Mouse (Mus musculus): ENCODE measurements around the gene Ptgds. TPM values are rescaled to one million over a fixed set of nuclear protein-coding genes. Genes with fewer than 3 reads are reported as not detected.
A peak's percentile ranks its signal among the peaks of the same experiment; 100 is the strongest.

Ptgds gene
- polyA plus RNA-seq, 1 experiment from 2014 or later, result 1.5 TPM

DNA sequence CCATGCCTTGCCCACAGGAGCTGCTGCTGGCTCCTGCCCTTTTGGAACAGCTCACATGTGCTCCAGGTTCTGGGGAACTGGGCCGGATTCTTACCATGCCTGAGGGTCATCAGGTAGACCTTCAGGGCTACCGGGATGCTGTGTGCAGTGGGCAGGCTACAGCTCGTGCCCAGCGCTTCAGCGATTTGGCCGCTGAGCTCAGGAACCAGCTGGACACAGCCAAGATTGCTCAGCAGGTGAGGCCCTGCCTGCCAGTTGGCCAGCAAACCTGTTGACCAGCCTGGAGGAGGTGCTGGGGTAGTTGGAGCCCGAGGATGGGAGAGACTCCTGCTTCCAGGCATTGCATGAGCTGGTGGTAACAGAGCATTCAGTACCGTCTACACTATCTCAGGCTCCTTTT is 35.6 kb downstream of the Ptgds start:
- no peak for ATAC-seq (ENCODE audit: low FRiP score, low TSS enrichment)

DNA sequence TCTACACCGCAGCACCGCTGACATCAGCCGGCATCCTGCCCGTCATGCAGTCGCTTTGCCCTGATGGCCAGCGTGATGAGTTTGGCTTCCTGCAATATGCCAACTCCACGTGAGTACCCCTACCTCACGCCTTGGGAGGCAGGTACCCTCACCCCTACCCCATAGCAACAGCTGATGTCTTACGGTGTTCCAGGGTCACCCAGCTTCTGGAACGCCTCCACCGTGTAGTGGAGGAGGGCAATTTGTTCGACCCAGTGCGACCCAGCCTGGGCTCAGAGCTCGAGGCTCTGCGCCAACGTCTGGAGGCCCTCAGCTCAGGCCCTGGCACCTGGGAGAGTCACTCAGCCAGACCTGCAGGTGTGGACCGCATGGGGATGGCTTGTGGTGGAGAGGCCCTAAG is 36.7 kb downstream of the Ptgds start:
- H3K36me3 ChIP-seq (ENCODE audit: control insufficient read depth, insufficient read depth, low read length), result peaks cover 13% of the 10 kb centered on the region; the same call in 1 of the 2 replicates
- H3K9ac ChIP-seq (ENCODE audit: low read depth, low read length), result no peak overlapping the region
- no peak overlapping the region for H3K4me3 ChIP-seq (ENCODE audit: low read length)
- WGBS, result 89% methylated on average over 17 of the region's 17 CpGs
- no peaks in the 10 kb centered on the region for H3K9me3 ChIP-seq (ENCODE audit: control insufficient read depth, low read length)
- H3K27ac ChIP-seq (ENCODE audit: low read depth, low read length), result no peak overlapping the region
- H3K27me3 ChIP-seq (ENCODE audit: control insufficient read depth, insufficient read depth, low read length), result no peaks in the 10 kb centered on the region
- peaks cover 16% of the 10 kb centered on the region for H3K4me1 ChIP-seq (ENCODE audit: control insufficient read depth, insufficient read depth, low read length)
- ATAC-seq (ENCODE audit: low FRiP score, low TSS enrichment), result no peak
- H3K4me2 ChIP-seq (replicated peaks; ENCODE audit: low read depth, low read length), result no peak overlapping the region

More for the DNA sequence above, 35.6 kb downstream of the Ptgds start:
- no peak overlapping the region for H3K9ac ChIP-seq (ENCODE audit: low read depth, low read length)
- H3K36me3 ChIP-seq (ENCODE audit: control insufficient read depth, insufficient read depth, low read length), result peaks cover 23% of the 10 kb centered on the region
- H3K4me3 ChIP-seq (ENCODE audit: low read length), result no peak overlapping the region
- no peak overlapping the region for H3K27ac ChIP-seq (ENCODE audit: low read depth, low read length)
- no peak overlapping the region for H3K4me2 ChIP-seq (replicated peaks; ENCODE audit: low read depth, low read length)
- H3K4me1 ChIP-seq (ENCODE audit: control insufficient read depth, insufficient read depth, low read length), result peaks cover 16% of the 10 kb centered on the region
- WGBS, result 89% methylated on average over 8 of the region's 8 CpGs
- H3K9me3 ChIP-seq (ENCODE audit: control insufficient read depth, low read length), result no peaks in the 10 kb centered on the region
- no peaks in the 10 kb centered on the region for H3K27me3 ChIP-seq (ENCODE audit: control insufficient read depth, insufficient read depth, low read length)

DNA sequence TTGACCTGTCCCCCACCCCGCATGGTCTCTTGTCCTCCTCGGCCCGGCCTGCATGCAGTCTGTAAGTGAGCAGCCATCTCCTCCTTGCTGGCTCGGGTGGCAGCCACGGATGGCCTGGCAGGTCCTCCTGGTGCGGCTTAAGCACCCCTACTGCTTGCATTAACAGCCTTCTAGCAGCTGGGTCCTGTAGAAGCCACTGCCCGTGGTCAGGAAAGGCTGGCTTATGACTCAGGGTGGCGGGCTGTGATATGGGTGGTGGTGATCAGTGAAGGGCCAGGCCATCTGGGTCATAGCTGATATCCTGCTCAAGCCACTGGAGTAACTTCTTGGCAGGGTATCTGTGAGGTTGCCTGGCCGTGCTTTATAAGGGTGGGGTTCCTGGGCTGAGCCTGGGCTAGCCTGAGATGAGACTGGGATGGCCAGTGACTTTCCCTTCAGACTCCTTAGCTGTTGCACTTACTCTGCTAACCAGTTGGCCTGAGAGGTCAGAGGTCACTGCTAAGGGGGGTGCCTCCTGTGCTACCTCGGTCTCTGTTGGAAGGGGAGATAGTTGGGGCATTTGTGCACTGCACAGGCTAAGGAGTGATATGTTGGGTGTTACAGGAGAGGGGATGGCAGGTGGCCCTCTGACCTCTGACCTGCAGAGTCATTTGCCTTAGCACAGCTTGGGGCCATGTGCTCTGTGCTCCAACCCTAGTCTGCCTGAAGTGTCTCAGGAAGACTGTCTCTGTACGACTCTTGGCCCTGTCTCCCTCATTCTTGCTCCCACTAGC is 37.3 kb downstream of the Ptgds start:
- peaks cover 16% of the 10 kb centered on the region for H3K4me1 ChIP-seq (ENCODE audit: control insufficient read depth, insufficient read depth, low read length)
- H3K4me2 ChIP-seq (replicated peaks; ENCODE audit: low read depth, low read length), result no peak overlapping the region
- H3K4me3 ChIP-seq (ENCODE audit: low read length), result no peak overlapping the region
- no peak overlapping the region for H3K27ac ChIP-seq (ENCODE audit: low read depth, low read length)
- 72% methylated on average over 11 of the region's 11 CpGs for WGBS
- H3K27me3 ChIP-seq (ENCODE audit: control insufficient read depth, insufficient read depth, low read length), result no peaks in the 10 kb centered on the region
- H3K9ac ChIP-seq (ENCODE audit: low read depth, low read length), result no peak overlapping the region
- 0 out of 2 replicates have a peak, but pooled peaks cover 9% of the 10 kb centered on the region for H3K36me3 ChIP-seq (ENCODE audit: control insufficient read depth, insufficient read depth, low read length)
- no peak for ATAC-seq (ENCODE audit: low FRiP score, low TSS enrichment)
- H3K9me3 ChIP-seq (ENCODE audit: control insufficient read depth, low read length), result no peaks in the 10 kb centered on the region

DNA sequence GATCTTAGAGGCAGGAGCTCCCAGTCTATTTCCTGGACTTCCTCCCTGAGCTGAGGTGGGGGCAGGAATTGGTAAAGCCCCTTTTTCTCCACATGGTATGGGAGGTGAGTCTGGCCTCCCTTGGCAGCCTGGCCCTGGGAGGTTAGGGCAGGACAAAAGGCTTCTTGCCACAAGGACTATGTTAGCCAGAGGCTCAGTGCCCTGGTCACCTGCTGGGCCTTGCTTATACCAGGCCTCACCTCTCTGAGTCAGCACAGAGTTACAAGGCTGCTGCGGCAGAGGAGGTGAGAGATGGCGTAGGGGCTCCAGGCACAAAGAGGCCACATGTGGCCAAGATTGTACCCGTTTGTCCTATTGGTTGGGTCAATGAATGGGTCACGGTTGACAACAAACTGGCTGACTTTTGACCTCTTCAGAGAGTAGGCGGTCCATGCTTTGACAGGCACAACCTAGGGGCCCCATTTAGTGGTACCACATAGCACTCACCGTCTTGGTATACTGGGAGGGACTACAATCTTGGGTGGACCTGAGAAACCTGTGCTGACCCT is 38.5 kb downstream of the Ptgds start:
- H3K4me1 ChIP-seq (ENCODE audit: control insufficient read depth, insufficient read depth, low read length), result peaks cover 16% of the 10 kb centered on the region
- no peak for ATAC-seq (ENCODE audit: low FRiP score, low TSS enrichment)
- H3K36me3 ChIP-seq (ENCODE audit: control insufficient read depth, insufficient read depth, low read length), result 0 out of 2 replicates have a peak, but pooled peaks cover 3% of the 10 kb centered on the region
- no peak overlapping the region for H3K27ac ChIP-seq (ENCODE audit: low read depth, low read length)
- no peaks in the 10 kb centered on the region for H3K9me3 ChIP-seq (ENCODE audit: control insufficient read depth, low read length)
- no peaks in the 10 kb centered on the region; the same call in 1 of the 2 replicates for H3K27me3 ChIP-seq (ENCODE audit: control insufficient read depth, insufficient read depth, low read length)
- 0 out of 2 replicates have a peak overlapping the region, but pooled peaks have one; percentile 6 for H3K4me2 ChIP-seq (replicated peaks; ENCODE audit: low read depth, low read length)
- WGBS, result 67% methylated on average over 6 of the region's 6 CpGs
- H3K4me3 ChIP-seq (ENCODE audit: low read length), result no peak overlapping the region
- no peak overlapping the region for H3K9ac ChIP-seq (ENCODE audit: low read depth, low read length)

DNA sequence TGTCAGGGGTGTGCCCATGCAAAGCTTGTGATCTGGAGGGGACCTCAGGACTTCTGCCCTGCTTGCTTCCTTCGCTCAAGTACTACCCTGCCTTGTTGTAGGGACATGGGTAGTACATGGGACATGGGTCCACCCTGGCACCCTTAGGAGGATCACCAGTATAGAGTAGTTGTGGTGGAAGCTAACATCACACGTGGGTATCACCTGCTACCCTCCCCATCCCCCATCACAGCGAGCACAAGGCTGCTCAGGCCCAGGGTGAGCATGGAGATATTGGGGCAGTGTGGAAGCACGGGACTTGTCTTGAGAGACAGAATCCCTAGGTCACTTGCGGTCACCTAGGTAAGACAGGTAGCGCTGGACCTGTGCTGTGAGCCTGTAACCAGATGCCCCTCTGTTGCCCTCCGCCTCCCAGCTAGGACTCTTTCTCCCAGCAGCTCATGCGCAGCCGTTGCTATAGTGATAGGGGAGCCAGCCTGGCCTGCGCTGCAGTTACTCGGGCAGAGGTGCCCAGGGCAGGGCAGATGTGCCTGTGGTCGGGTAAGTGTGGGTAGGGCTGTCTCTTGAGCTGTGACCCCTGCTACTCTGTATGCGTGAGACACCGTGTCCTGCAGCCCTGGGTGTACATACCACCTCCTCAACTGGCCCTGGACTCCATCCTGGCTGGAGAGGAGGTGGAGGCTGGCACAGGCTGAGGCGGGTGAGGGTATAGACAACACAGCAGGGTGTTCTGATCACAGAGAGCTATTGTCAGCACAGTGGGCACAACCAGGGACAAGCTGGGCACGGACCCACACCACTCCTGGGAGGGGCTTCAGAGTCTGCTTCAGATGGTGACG is 39.2 kb downstream of the Ptgds start:
- no peaks in the 10 kb centered on the region for H3K9me3 ChIP-seq (ENCODE audit: control insufficient read depth, low read length)
- 53% methylated on average over 17 of the region's 17 CpGs for WGBS
- H3K4me3 ChIP-seq (ENCODE audit: low read length), result no peak overlapping the region
- H3K27me3 ChIP-seq (ENCODE audit: control insufficient read depth, insufficient read depth, low read length), result no peaks in the 10 kb centered on the region; the same call in 1 of the 2 replicates
- H3K36me3 ChIP-seq (ENCODE audit: control insufficient read depth, insufficient read depth, low read length), result no peaks in the 10 kb centered on the region
- peak; percentile 60 for ATAC-seq (ENCODE audit: low FRiP score, low TSS enrichment)
- H3K27ac ChIP-seq (ENCODE audit: low read depth, low read length), result no peak overlapping the region
- no peak overlapping the region for H3K9ac ChIP-seq (ENCODE audit: low read depth, low read length)
- H3K4me1 ChIP-seq (ENCODE audit: control insufficient read depth, insufficient read depth, low read length), result peaks cover 16% of the 10 kb centered on the region
- H3K4me2 ChIP-seq (replicated peaks; ENCODE audit: low read depth, low read length), result 0 out of 2 replicates have a peak overlapping the region, but pooled peaks have one; percentile 11

DNA sequence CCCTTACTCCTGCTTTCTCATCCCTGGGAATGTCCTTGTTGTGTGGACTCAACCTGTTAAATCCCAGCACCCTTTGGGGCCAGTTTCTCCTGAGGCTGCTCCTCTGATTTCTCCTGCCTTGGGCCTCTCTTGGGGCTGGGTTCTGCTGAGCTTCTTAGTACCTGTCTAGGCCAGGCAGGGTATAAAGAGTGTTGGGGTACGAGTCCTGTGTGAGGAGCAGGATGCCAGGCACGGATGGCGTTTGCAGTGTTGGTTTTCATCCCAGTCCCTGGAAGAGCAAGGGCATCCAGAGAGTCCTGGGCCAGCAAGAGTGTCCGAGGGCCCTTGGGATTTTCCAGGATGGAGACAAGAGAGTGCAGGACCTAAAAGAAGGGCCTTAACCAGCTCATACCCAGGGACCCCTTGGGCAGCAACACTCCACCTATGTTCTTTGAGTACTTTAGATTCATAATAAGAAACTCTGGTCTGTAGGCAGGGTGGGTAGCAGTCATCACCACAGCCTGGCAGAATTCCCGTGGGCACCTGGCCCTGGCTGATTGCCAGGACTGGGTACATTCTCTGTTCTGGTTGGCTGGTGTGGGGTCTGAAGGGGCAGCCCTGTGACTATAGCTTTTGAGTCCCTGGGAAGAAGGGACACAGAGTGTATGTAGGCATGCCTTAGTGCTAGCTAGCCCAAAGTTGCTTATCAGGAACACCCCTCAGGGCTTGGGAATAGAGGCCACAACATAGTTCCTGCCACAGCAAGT is 40.2 kb downstream of the Ptgds start:
- H3K4me3 ChIP-seq (ENCODE audit: low read length), result peak overlapping the region; percentile 75
- peaks cover 6% of the 10 kb centered on the region for H3K27me3 ChIP-seq (ENCODE audit: control insufficient read depth, insufficient read depth, low read length)
- H3K4me2 ChIP-seq (replicated peaks; ENCODE audit: low read depth, low read length), result peak overlapping the region; percentile 94
- H3K4me1 ChIP-seq (ENCODE audit: control insufficient read depth, insufficient read depth, low read length), result peaks cover 16% of the 10 kb centered on the region
- no peak overlapping the region for H3K27ac ChIP-seq (ENCODE audit: low read depth, low read length)
- WGBS, result 65% methylated on average over 5 of the region's 5 CpGs
- no peaks in the 10 kb centered on the region for H3K36me3 ChIP-seq (ENCODE audit: control insufficient read depth, insufficient read depth, low read length)
- H3K9me3 ChIP-seq (ENCODE audit: control insufficient read depth, low read length), result no peaks in the 10 kb centered on the region
- ATAC-seq (ENCODE audit: low FRiP score, low TSS enrichment), result no peak
- peak overlapping the region; percentile 84 for H3K9ac ChIP-seq (ENCODE audit: low read depth, low read length)

DNA sequence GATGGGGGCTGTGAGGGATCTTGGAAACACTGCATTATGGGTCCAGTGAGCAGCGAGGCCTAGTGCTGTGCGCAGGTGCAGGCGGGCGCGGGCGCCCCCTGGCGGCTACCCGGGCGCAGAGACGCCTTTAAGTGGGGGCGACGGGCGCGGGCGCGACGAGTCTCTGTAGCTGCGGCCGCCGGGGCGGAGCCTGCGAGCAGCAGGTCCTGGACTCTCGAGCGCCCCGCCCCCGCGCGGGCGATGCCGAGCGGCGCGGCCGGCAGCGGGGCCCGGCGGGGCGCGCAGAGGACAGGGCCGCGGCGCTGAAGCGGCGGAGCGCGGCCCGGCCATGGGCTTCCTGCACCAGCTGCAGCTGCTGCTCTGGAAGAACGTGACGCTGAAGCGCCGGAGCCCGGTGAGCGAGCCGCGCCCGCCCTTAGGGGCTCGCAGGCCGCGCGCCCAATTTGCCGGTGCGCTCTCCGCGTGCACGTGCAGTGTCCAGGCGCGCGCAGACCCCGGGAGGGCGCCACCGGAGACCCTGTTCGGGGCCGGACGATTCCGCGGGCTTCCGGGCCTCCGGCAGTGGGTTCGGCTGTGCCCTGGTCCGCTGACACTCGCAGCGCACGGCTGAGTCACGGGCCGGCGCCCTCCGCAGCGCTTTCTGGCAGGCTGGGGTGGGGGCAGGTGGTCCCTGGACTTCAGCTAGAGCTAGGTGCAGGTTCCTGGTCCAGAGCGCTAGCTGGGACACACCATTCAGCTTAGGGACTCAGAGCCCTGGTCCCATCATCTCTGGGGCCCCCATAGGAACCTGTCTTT is 41.2 kb downstream of the Ptgds start, which contains the start of gene Abca2:
Gene Abca2 (plus strand): TSS at position 262 of the 795 bp plus-strand sequence.
- peak; percentile 86 for ATAC-seq (ENCODE audit: low FRiP score, low TSS enrichment)
- under 1% methylated on average over 54 of the region's 89 CpGs for WGBS
- Histone ChIP-seq H3K36me3 (ENCODE audit: control insufficient read depth, insufficient read depth, low read length) (no peaks in the 10 kb centered on the region), H3K4me1 (ENCODE audit: control insufficient read depth, insufficient read depth, low read length) (peaks cover 16% of the 10 kb centered on the region), H3K4me3 (ENCODE audit: low read length) (peak within 1 kb of the TSS; percentile 75), H3K27me3 (ENCODE audit: control insufficient read depth, insufficient read depth, low read length) (peaks cover 7% of the 10 kb centered on the region), H3K4me2 (replicated peaks; ENCODE audit: low read depth, low read length) (peak within 1 kb of the TSS; percentile 94), H3K9ac (ENCODE audit: low read depth, low read length) (peak within 1 kb of the TSS; percentile 84), H3K9me3 (ENCODE audit: control insufficient read depth, low read length) (no peaks in the 10 kb centered on the region), H3K27ac (ENCODE audit: low read depth, low read length) (peak within 1 kb of the TSS; percentile 62; the same call in 1 of the 2 replicates)

DNA sequence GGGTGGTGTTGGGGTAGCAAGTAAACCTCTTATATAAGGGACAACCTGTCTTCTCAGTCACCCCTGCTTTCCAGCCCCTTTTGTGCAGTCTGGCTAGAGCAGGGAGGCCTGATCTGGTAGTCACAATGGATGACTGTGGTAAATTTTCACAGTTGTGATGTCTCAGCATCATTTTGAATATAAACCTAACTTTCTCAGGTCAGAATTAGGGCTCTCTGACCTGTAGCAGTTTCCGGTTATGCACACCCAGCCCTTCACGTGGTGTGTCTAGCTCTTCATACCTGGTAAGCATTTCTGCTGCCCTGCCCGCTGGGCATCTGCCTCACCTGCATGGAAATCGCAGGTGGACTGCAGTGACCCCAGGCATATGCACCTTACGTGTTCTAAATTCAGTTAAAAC is 42.6 kb downstream of the Ptgds start:
- Histone ChIP-seq H3K27ac (ENCODE audit: low read depth, low read length) (no peak overlapping the region), H3K27me3 (ENCODE audit: control insufficient read depth, insufficient read depth, low read length) (peaks cover 7% of the 10 kb centered on the region), H3K4me3 (ENCODE audit: low read length) (no peak overlapping the region), H3K9me3 (ENCODE audit: control insufficient read depth, low read length) (no peaks in the 10 kb centered on the region), H3K4me1 (ENCODE audit: control insufficient read depth, insufficient read depth, low read length) (peaks cover 16% of the 10 kb centered on the region), H3K9ac (ENCODE audit: low read depth, low read length) (no peak overlapping the region), H3K36me3 (ENCODE audit: control insufficient read depth, insufficient read depth, low read length) (no peaks in the 10 kb centered on the region), H3K4me2 (replicated peaks; ENCODE audit: low read depth, low read length) (no peak overlapping the region)
- ATAC-seq (ENCODE audit: low FRiP score, low TSS enrichment), result no peak
- 90% methylated on average over 5 of the region's 5 CpGs for WGBS
